Mouse (Mus musculus) lung, adult 2 months (tissue): Measurements from ENCODE around the gene Cyb5d1.

ENCODE experiments used
- CTCF ChIP-seq: fragments of 200-500 bp; IDR thresholded peaks from 2 replicates; pipeline ENCODE4 v1.5.1; 2011; ENCODE audit warnings: mild to moderate bottlenecking, low read length, control low read depth; ENCODE audit not compliant: insufficient read depth
- POLR2A ChIP-seq: fragments of 200-500 bp; IDR thresholded peaks from 2 replicates; pipeline ENCODE4 v1.6.1; 2011; ENCODE audit warnings: low read depth, mild to moderate bottlenecking, control low read depth, low read length, borderline replicate concordance; ENCODE audit errors: extremely low read depth

- TF ChIP-seq POLR2A: no peak
- no peak for TF ChIP-seq CTCF
Observed at GRCm38 (mm10) chr11:69429313-69429712, 33.9 kb upstream of the Cyb5d1 start.
